Mouse (Mus musculus) neural tube, embryonic 11.5 days (tissue): ENCODE results near the gene Gm10770. TPM values are rescaled to one million over a fixed set of nuclear protein-coding genes. Genes with fewer than 3 reads are reported as not detected.
"Not testable (repeated sequence)": the region's sequence is repeated elsewhere in the genome, so short reads cannot be mapped to it uniquely, and the experiment has no call there.

ENCODE experiments used
- ATAC-seq: fragments of 200-750 bp; cut with Nextera tagmentation; 2 replicates; pipeline ENCODE4 v1.8.0; 2017; ENCODE audit warnings: moderate number of reproducible peaks, mild to moderate bottlenecking, moderate TSS enrichment, moderate library complexity; ENCODE audit not compliant: insufficient read depth, low FRiP score, low TSS enrichment
- DNase-seq: peaks from one replicate; pipeline ENCODE4 v3.0.0-alpha.2; 2015; ENCODE audit warnings: low spot score
- H3K27ac ChIP-seq: fragments of 300-500 bp; sonication (generic); 2 replicates; pipeline ENCODE4 v1.5.1; 2014; ENCODE audit warnings: low read depth, mild to moderate bottlenecking, low read length
- H3K27me3 ChIP-seq: fragments of 300-500 bp; sonication (generic); 2 replicates; pipeline ENCODE4 v1.6.1; 2014; ENCODE audit warnings: mild to moderate bottlenecking, low read length, mixed read lengths; ENCODE audit not compliant: control insufficient read depth, insufficient read depth
- H3K36me3 ChIP-seq: fragments of 300-500 bp; sonication (generic); 2 replicates; pipeline ENCODE4 v1.6.1; 2014; ENCODE audit warnings: mild to moderate bottlenecking, low read length, moderate library complexity, mixed read lengths; ENCODE audit not compliant: control insufficient read depth, insufficient read depth
- H3K4me1 ChIP-seq: fragments of 300-500 bp; sonication (generic); 2 replicates; pipeline ENCODE4 v1.6.1; 2014; ENCODE audit warnings: low read length, mixed read lengths; ENCODE audit not compliant: control insufficient read depth, insufficient read depth
- H3K4me2 ChIP-seq: fragments of 300-500 bp; sonication (generic); 2 replicates; pipeline ENCODE4 v1.6.1; 2014; ENCODE audit warnings: low read depth, mild to moderate bottlenecking, moderate library complexity
- H3K4me3 ChIP-seq: fragments of 300-500 bp; sonication (generic); 2 replicates; pipeline ENCODE4 v1.5.1; 2014; ENCODE audit warnings: low read depth, low read length
- H3K9ac ChIP-seq: fragments of 300-500 bp; sonication (generic); 2 replicates; pipeline ENCODE4 v1.6.1; 2014; ENCODE audit warnings: mild to moderate bottlenecking, low read length
- H3K9me3 ChIP-seq: fragments of 300-500 bp; sonication (generic); 2 replicates; pipeline ENCODE4 v1.6.1; 2016; ENCODE audit warnings: low read length; ENCODE audit not compliant: control insufficient read depth
- WGBS: fragments of 180-500 bp; shearing (Covaris S2); extraction: QIAGEN DNeasy Blood & Tissue Kit; methylation state at CpG from one replicate; pipeline ENCODE4 v1.1.7; 2014; 5-methylcytosine and 5-hydroxymethylcytosine counted together
- polyA plus RNA-seq: library from polyadenylated mRNA; unstranded; fragments of >200 nt; fragmentation: Nextera tagmentation; extraction: Ambion mirVana; gene quantifications from 2 replicates; pipeline ENCODE4 v1.2.1, GENCODE M21; 2014

Gene Gm10770
- polyA plus RNA-seq, 1 experiment from 2014 or later: not detected

DNA sequence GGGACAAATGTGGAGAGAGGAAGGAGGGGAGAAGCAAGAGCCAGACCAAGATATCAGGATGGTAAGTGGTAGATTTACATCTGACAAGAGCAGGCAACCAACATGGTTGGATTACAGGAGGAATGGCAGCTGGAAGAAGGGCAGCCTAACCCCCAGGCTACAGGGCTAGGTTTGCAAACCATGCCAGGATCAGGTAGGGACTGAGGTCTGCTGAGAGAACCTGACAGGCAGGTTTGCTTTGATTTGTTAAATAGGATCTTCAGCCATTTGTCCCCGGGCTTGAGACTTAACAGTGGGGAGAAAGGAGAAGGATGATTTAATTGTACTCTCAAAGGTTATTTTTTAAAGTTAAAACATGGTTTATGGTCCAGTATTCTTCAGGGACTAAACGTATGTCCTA is 46.7 kb downstream of the Gm10770 start:
- Histone ChIP-seq H3K27ac (no peak overlapping the region), H3K36me3 (no peaks in the 10 kb centered on the region; the same call in 1 of the 2 replicates), H3K4me1 (peaks cover 3% of the 10 kb centered on the region; the same call in 1 of the 2 replicates), H3K9me3 (0 out of 2 replicates have a peak, but pooled peaks cover 2% of the 10 kb centered on the region), H3K4me3 (no peak overlapping the region), H3K27me3 (no peaks in the 10 kb centered on the region), H3K9ac (no peak overlapping the region), H3K4me2 (no peak overlapping the region)
- no peak for ATAC-seq
- 79% methylated on average over 2 of the region's 2 CpGs for WGBS
- DNase-seq: no peak

DNA sequence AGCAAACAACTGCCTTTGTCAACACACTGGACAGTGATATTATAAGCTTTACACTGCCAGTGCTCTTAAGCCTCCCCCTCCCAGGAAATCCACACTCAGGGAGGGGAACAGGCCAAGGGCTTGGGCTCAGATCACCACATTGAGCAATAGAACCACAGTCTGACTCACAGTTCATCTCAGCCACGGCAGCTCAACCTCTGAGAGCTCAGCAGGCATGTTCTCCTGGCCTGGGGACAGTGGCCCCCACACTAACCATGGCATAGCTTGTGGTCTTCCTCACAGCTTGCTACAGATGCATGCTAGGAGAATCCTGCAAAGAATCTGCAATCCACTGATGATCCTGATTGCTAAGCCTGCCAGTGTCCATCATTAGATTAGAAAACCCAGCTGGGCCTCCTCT is 47.5 kb downstream of the Gm10770 start:
- whole genome bisulfite sequencing: 92% methylated on average over 1 of the region's 1 CpGs
- H3K27ac ChIP-seq, ATAC-seq: not testable (repeated sequence)

More for the DNA sequence above, 47.5 kb downstream of the Gm10770 start:
- not testable (repeated sequence) for H3K36me3 ChIP-seq, H3K27me3 ChIP-seq, H3K9me3 ChIP-seq, H3K4me1 ChIP-seq, H3K4me3 ChIP-seq, DNase-seq, H3K4me2 ChIP-seq, H3K9ac ChIP-seq

Other genes with a start within 250 kb of the Gm10770 start
- gene Zfp120, start 43.0 kb downstream of the Gm10770 start, polyA plus RNA-seq: 9.8 and 10.0 TPM in 2 replicates
- gene Gm14139, start 2.1 kb upstream of the Gm10770 start, polyA plus RNA-seq: not detected in 2 replicates
- gene Zfp937, start 38.4 kb upstream of the Gm10770 start, polyA plus RNA-seq: 10.0 and 14.0 TPM in 2 replicates
- gene Gm21994, start 75.9 kb upstream of the Gm10770 start, polyA plus RNA-seq: 2.7 and 3.6 TPM in 2 replicates
- not detected in 2 replicates for gene Gm14124, start 77.8 kb upstream of the Gm10770 start, polyA plus RNA-seq
- 1.4 and 2.9 TPM in 2 replicates for gene Gm10130, start 144.0 kb upstream of the Gm10770 start, polyA plus RNA-seq
- gene 3300002I08Rik, start 183.1 kb upstream of the Gm10770 start, polyA plus RNA-seq: 12.6 and 13.0 TPM in 2 replicates